Mouse (Mus musculus): ENCODE data around the gene Rpl23.

Rpl23 gene

GRCm38 (mm10) chr11:97813746-97814515, 31.7 kb upstream of the Rpl23 start:
- DNase-seq (ENCODE audit: low spot score in 2 of 2) = no peak

GRCm38 (mm10) chr11:97813085-97813484, 30.8 kb upstream of the Rpl23 start:
- no peak for DNase-seq (ENCODE audit: low spot score in 2 of 2)

- DNase-seq (ENCODE audit: low spot score in 2 of 2) = no peak
These were observed 30.3 kb upstream of the Rpl23 start for GRCm38 (mm10) chr11:97812491-97812921.

- DNase-seq (ENCODE audit: low spot score in 2 of 2) = no peak
These were observed 29.5 kb upstream of the Rpl23 start for GRCm38 (mm10) chr11:97811569-97812362.

GRCm38 (mm10) chr11:97810970-97811369, 28.7 kb upstream of the Rpl23 start:
- DNase-seq (ENCODE audit: low spot score in 2 of 2) = no peak

- no peak for DNase-seq (ENCODE audit: low spot score in 2 of 2)
These were observed 28.1 kb upstream of the Rpl23 start for GRCm38 (mm10) chr11:97810356-97810755.

- no peak for DNase-seq (ENCODE audit: low spot score in 2 of 2)
These were observed 27.2 kb upstream of the Rpl23 start for GRCm38 (mm10) chr11:97809235-97810121.

GRCm38 (mm10) chr11:97808621-97809234, 26.5 kb upstream of the Rpl23 start:
- no peak for DNase-seq (ENCODE audit: low spot score in 2 of 2)

- no peak for DNase-seq (ENCODE audit: low spot score in 2 of 2)
These were observed 25.9 kb upstream of the Rpl23 start for GRCm38 (mm10) chr11:97808093-97808492.

- DNase-seq (ENCODE audit: low spot score in 2 of 2) = no peak
These were observed 25.4 kb upstream of the Rpl23 start for GRCm38 (mm10) chr11:97807626-97808025.

GRCm38 (mm10) chr11:97806613-97806964, 24.4 kb upstream of the Rpl23 start:
- DNase-seq (ENCODE audit: low spot score in 2 of 2) = no peak

- DNase-seq (ENCODE audit: low spot score in 2 of 2) = no peak
These were observed 23.7 kb upstream of the Rpl23 start for GRCm38 (mm10) chr11:97805662-97806612.

- no peak for DNase-seq (ENCODE audit: low spot score in 2 of 2)
These were observed 22.8 kb upstream of the Rpl23 start for GRCm38 (mm10) chr11:97804841-97805661.

GRCm38 (mm10) chr11:97803847-97804246, 21.6 kb upstream of the Rpl23 start:
- no peak for DNase-seq (ENCODE audit: low spot score in 2 of 2)

- no peak for DNase-seq (ENCODE audit: low spot score in 2 of 2)
These were observed 20.3 kb upstream of the Rpl23 start for GRCm38 (mm10) chr11:97802495-97802894.

GRCm38 (mm10) chr11:97802194-97802470, 19.9 kb upstream of the Rpl23 start:
- DNase-seq (ENCODE audit: low spot score in 2 of 2) = no peak

- DNase-seq (ENCODE audit: low spot score in 2 of 2) = no peak
These were observed 19.4 kb upstream of the Rpl23 start for GRCm38 (mm10) chr11:97801409-97802193.

GRCm38 (mm10) chr11:97800691-97801408, 18.6 kb upstream of the Rpl23 start:
- no peak for DNase-seq (ENCODE audit: low spot score in 2 of 2)
